Comparison of ENCODE assay signal across 20 mouse cellular contexts in the genomic region with DNA sequence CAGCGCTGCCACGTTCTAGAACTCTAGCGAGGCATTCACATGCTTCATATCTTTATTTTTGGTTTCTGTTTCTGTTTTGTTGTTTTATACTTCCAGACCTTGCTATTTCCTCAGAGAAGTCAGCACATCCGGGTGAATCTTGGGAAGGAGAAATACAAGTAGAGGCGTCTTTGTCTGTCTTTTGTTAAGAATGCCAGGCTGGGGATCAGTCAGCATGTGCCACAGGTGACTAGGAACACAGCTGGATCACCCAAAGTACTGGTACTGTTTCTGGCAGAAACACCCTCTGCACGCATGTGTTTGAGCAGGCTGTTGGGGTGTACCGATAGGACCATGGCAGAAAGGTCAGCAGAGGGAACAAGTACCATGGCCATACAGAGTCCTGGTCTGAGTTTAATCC.
DNase-seq lines count a peak whose midpoint lies in the region; ATAC-seq and TF ChIP-seq lines count a peak whose summit lies in the region.
"Had no signal": no experiment of that assay in that cellular context is flagged by ENCODE, and none has a peak within 500 bp of the region (broad histone marks: within the 10 kb centered on the region; RNA-seq: fewer than 3 reads in every experiment).

No protein-coding gene starts in this region.

- H3K27me3 ChIP-seq in intestine, embryonic 16.5 days (replicated peaks; ENCODE audit: control insufficient read depth, insufficient read depth, low read length), result no peaks in the 10 kb centered on the region
- no peaks in the 10 kb centered on the region for H3K27me3 ChIP-seq in intestine, embryonic 15.5 days (replicated peaks)
- no peaks in the 10 kb centered on the region for H3K27me3 ChIP-seq in liver, embryonic 13.5 days
- H3K27me3 ChIP-seq in liver, embryonic 11.5 days (replicated peaks; ENCODE audit: control insufficient read depth, insufficient read depth, low read length), result no peaks in the 10 kb centered on the region
- H3K27me3 ChIP-seq in intestine, postnatal 0 days (replicated peaks; ENCODE audit: control insufficient read depth, insufficient read depth, low read length), result no peaks in the 10 kb centered on the region
- H3K27me3 ChIP-seq: kidney, embryonic 15.5 days; lung, embryonic 15.5 days had no signal

- peak overlapping the region; percentile 46; the same call in 1 of the 2 replicates for H3K27ac ChIP-seq in intestine, embryonic 16.5 days (ENCODE audit: low read length)
- H3K27ac ChIP-seq in intestine, embryonic 15.5 days, result no peak overlapping the region
- peak overlapping the region; percentile 7 for H3K27ac ChIP-seq in liver, embryonic 13.5 days
- no peak overlapping the region for H3K27ac ChIP-seq in liver, embryonic 11.5 days (ENCODE audit: low read depth, low read length)
- peak overlapping the region; percentile 60 for H3K27ac ChIP-seq in intestine, postnatal 0 days (ENCODE audit: low read depth, low read length)
- H3K27ac ChIP-seq in macrophage, result peak overlapping the region; percentile 34
- H3K27ac ChIP-seq: forebrain, embryonic 10.5 days; hindbrain, embryonic 10.5 days; hindbrain, postnatal 0 days; kidney, embryonic 15.5 days; lung, embryonic 15.5 days had no signal

- peaks cover 44% of the 10 kb centered on the region; the same call in 1 of the 2 replicates for H3K79me2 ChIP-seq in macrophage (ENCODE audit: inconsistent target)

- 88% methylated on average over 7 of the region's 7 CpGs for WGBS in intestine, embryonic 16.5 days
- 90% methylated on average over 7 of the region's 7 CpGs for WGBS in intestine, embryonic 15.5 days
- WGBS in liver, embryonic 13.5 days (ENCODE audit: insufficient replicate concordance), result 84% methylated on average over 7 of the region's 7 CpGs
- WGBS in liver, embryonic 11.5 days, result 93% methylated on average over 7 of the region's 7 CpGs
- WGBS in intestine, postnatal 0 days, result 74% methylated on average over 7 of the region's 7 CpGs
- 77% methylated on average over 7 of the region's 7 CpGs for WGBS in macrophage (ENCODE audit: missing documents)

- H3K4me3 ChIP-seq in intestine, embryonic 16.5 days (ENCODE audit: low read length), result no peak overlapping the region
- no peak overlapping the region for H3K4me3 ChIP-seq in intestine, embryonic 15.5 days (replicated peaks)
- no peak overlapping the region for H3K4me3 ChIP-seq in liver, embryonic 13.5 days (replicated peaks)
- no peak overlapping the region for H3K4me3 ChIP-seq in liver, embryonic 11.5 days (ENCODE audit: low read depth, low read length)
- H3K4me3 ChIP-seq in intestine, postnatal 0 days (ENCODE audit: low read depth, low read length), result no peak overlapping the region
- H3K4me3 ChIP-seq in macrophage (ENCODE audit: inconsistent target), result no peak overlapping the region
- H3K4me3 ChIP-seq: forebrain, embryonic 10.5 days; hindbrain, embryonic 10.5 days; kidney, embryonic 15.5 days; lung, embryonic 15.5 days had no signal

- DNase-seq in liver, embryonic 13.5 days, result no peak
- no peak for DNase-seq in liver, embryonic 11.5 days (ENCODE audit: low spot score)
- DNase-seq in left cerebral cortex, adult 8-10 months (ENCODE audit: low spot score in 2 of 2), result no peak
- DNase-seq: adrenal gland, adult 2 months; cerebellum, adult 9-11 months; gastrocnemius, postnatal 36 days; layer of hippocampus, adult 9-11 months; midbrain, embryonic 14.5 days; right cerebral cortex, postnatal 14 days; spleen, adult 18-20 months had no signal

- no peak for ATAC-seq in intestine, embryonic 16.5 days
- ATAC-seq in intestine, embryonic 15.5 days, result no peak
- no peak for ATAC-seq in liver, embryonic 13.5 days (ENCODE audit: low read depth)
- no peak for ATAC-seq in liver, embryonic 11.5 days (replicated peaks; ENCODE audit: low FRiP score)
- no peak for ATAC-seq in intestine, postnatal 0 days
- ATAC-seq: hindbrain, postnatal 0 days had no signal

- peaks cover 10% of the 10 kb centered on the region for H3K4me1 ChIP-seq in intestine, embryonic 16.5 days (ENCODE audit: control insufficient read depth, insufficient read depth, low read length)
- peaks cover 4% of the 10 kb centered on the region; the same call in 1 of the 2 replicates for H3K4me1 ChIP-seq in intestine, embryonic 15.5 days (replicated peaks)
- peaks cover 30% of the 10 kb centered on the region for H3K4me1 ChIP-seq in liver, embryonic 13.5 days (replicated peaks)
- H3K4me1 ChIP-seq in liver, embryonic 11.5 days (replicated peaks; ENCODE audit: control insufficient read depth, insufficient read depth, low read length), result no peaks in the 10 kb centered on the region; the same call in 1 of the 2 replicates
- H3K4me1 ChIP-seq in intestine, postnatal 0 days (replicated peaks; ENCODE audit: control insufficient read depth, insufficient read depth, low read length), result no peaks in the 10 kb centered on the region; the same call in 1 of the 2 replicates
- H3K4me1 ChIP-seq: hindbrain, embryonic 10.5 days; lung, embryonic 15.5 days had no signal

- no peak for TF ChIP-seq CTCF in intestine, postnatal 0 days (IDR thresholded peaks at IDR 0.05; ENCODE audit: low read depth)

- no peaks in the 10 kb centered on the region for H3K9me3 ChIP-seq in intestine, embryonic 16.5 days (ENCODE audit: control insufficient read depth, low read length)
- H3K9me3 ChIP-seq in intestine, embryonic 15.5 days, result no peaks in the 10 kb centered on the region
- H3K9me3 ChIP-seq in liver, embryonic 13.5 days (replicated peaks), result no peaks in the 10 kb centered on the region
- H3K9me3 ChIP-seq in liver, embryonic 11.5 days (ENCODE audit: control insufficient read depth, low read length), result no peaks in the 10 kb centered on the region
- no peaks in the 10 kb centered on the region for H3K9me3 ChIP-seq in intestine, postnatal 0 days (ENCODE audit: control insufficient read depth)
- H3K9me3 ChIP-seq: forebrain, embryonic 10.5 days; hindbrain, embryonic 10.5 days; kidney, embryonic 15.5 days; lung, embryonic 15.5 days had no signal

- H3K36me3 ChIP-seq in intestine, embryonic 16.5 days (ENCODE audit: control insufficient read depth, insufficient read depth, low read length), result no peaks in the 10 kb centered on the region; the same call in 1 of the 2 replicates
- peaks cover 10% of the 10 kb centered on the region; the same call in 1 of the 2 replicates for H3K36me3 ChIP-seq in intestine, embryonic 15.5 days
- peaks cover 23% of the 10 kb centered on the region for H3K36me3 ChIP-seq in liver, embryonic 13.5 days
- H3K36me3 ChIP-seq in liver, embryonic 11.5 days (ENCODE audit: control insufficient read depth, insufficient read depth, low read length), result peaks cover 6% of the 10 kb centered on the region; the same call in 1 of the 2 replicates
- peaks cover 20% of the 10 kb centered on the region; the same call in 1 of the 2 replicates for H3K36me3 ChIP-seq in intestine, postnatal 0 days (ENCODE audit: control insufficient read depth, insufficient read depth)
- H3K36me3 ChIP-seq in macrophage (ENCODE audit: inconsistent target), result peaks cover 2% of the 10 kb centered on the region; the same call in 1 of the 2 replicates

- H3K4me2 ChIP-seq in intestine, embryonic 16.5 days (ENCODE audit: low read depth, low read length), result no peak overlapping the region
- H3K4me2 ChIP-seq in intestine, embryonic 15.5 days (replicated peaks), result no peak overlapping the region
- H3K4me2 ChIP-seq in liver, embryonic 13.5 days, result no peak overlapping the region
- H3K4me2 ChIP-seq in liver, embryonic 11.5 days, result no peak overlapping the region
- H3K4me2 ChIP-seq in intestine, postnatal 0 days (replicated peaks; ENCODE audit: low read depth), result peak overlapping the region; percentile 41
- H3K4me2 ChIP-seq: heart, embryonic 11.5 days; kidney, embryonic 15.5 days; lung, embryonic 15.5 days had no signal

- no peak overlapping the region for H3K9ac ChIP-seq in intestine, embryonic 16.5 days (ENCODE audit: low read depth, low read length)
- no peak overlapping the region for H3K9ac ChIP-seq in intestine, embryonic 15.5 days
- H3K9ac ChIP-seq in liver, embryonic 13.5 days, result no peak overlapping the region
- no peak overlapping the region for H3K9ac ChIP-seq in liver, embryonic 11.5 days (ENCODE audit: low read depth, low read length)
- no peak overlapping the region for H3K9ac ChIP-seq in intestine, postnatal 0 days (ENCODE audit: low read depth, low read length)
- H3K9ac ChIP-seq: kidney, embryonic 15.5 days; lung, embryonic 15.5 days had no signal

Comparison
In these comparisons a context has a peak if more than half of its experiments do, and no peak if none do; other contexts are left out.
1. H3K27ac ChIP-seq: peak in intestine, embryonic 16.5 days (single experiment), liver, embryonic 13.5 days (single experiment), intestine, postnatal 0 days (single experiment) and macrophage (single experiment); none in intestine, embryonic 15.5 days (single experiment) and liver, embryonic 11.5 days (single experiment).